Mouse (Mus musculus) limb, embryonic 14.5 days (tissue): ENCODE results near the gene Esyt2. TPM values are rescaled to one million over a fixed set of nuclear protein-coding genes. Genes with fewer than 3 reads are reported as not detected.

Experiments
- ATAC-seq: fragments of 200-750 bp; cut with Nextera tagmentation; 2 replicates; pipeline ENCODE4 v1.8.0; 2017; ENCODE audit warnings: low read depth, moderate number of reproducible peaks, moderate TSS enrichment; ENCODE audit not compliant: low FRiP score
- DNase-seq: peaks from one replicate; pipeline ENCODE4 v3.0.0-alpha.2; 2015; ENCODE audit warnings: low spot score
- H3K27ac ChIP-seq: fragments of 300-500 bp; sonication (generic); replicated peaks from 2 replicates; pipeline ENCODE4 v1.5.1; 2014; ENCODE audit warnings: low read depth, mild to moderate bottlenecking, low read length, moderate library complexity, mixed read lengths
- H3K27me3 ChIP-seq: fragments of 300-500 bp; sonication (generic); 2 replicates; pipeline ENCODE4 v1.6.1; 2014; ENCODE audit warnings: low read length, mixed read lengths; ENCODE audit not compliant: control insufficient read depth, insufficient read depth
- H3K36me3 ChIP-seq: fragments of 300-500 bp; sonication (generic); 2 replicates; pipeline ENCODE4 v1.6.1; 2014; ENCODE audit warnings: mild to moderate bottlenecking, low read length, moderate library complexity, mixed read lengths; ENCODE audit not compliant: control insufficient read depth, insufficient read depth
- H3K4me1 ChIP-seq: fragments of 300-500 bp; sonication (generic); 2 replicates; pipeline ENCODE4 v1.6.1; 2014; ENCODE audit warnings: antibody characterized with exemption, low read length, mixed read lengths; ENCODE audit not compliant: control insufficient read depth, insufficient read depth
- H3K4me2 ChIP-seq: fragments of 300-500 bp; sonication (generic); replicated peaks from 2 replicates; pipeline ENCODE4 v1.6.1; 2014; ENCODE audit warnings: low read depth, mild to moderate bottlenecking, low read length, moderate library complexity; ENCODE audit not compliant: severe bottlenecking
- H3K4me3 ChIP-seq: fragments of 300-500 bp; sonication (generic); replicated peaks from 2 replicates; pipeline ENCODE4 v1.5.1; 2014; ENCODE audit warnings: low read length
- H3K9ac ChIP-seq: fragments of 300-500 bp; sonication (generic); 2 replicates; pipeline ENCODE4 v1.6.1; 2014; ENCODE audit warnings: mild to moderate bottlenecking, low read depth, low read length, moderate library complexity; ENCODE audit not compliant: severe bottlenecking
- H3K9me3 ChIP-seq: fragments of 300-500 bp; sonication (generic); 2 replicates; pipeline ENCODE4 v1.6.1; 2016; ENCODE audit warnings: low read length; ENCODE audit not compliant: control insufficient read depth
- POLR2A ChIP-seq: fragments of 200-500 bp; IDR thresholded peaks from 2 replicates; pipeline ENCODE4 v1.8.0; 2012; ENCODE audit warnings: inconsistent platforms, mild to moderate bottlenecking, moderate library complexity, borderline replicate concordance; ENCODE audit not compliant: insufficient read depth, insufficient read length; ENCODE audit errors: extremely low read depth
- WGBS: fragments of 180-500 bp; shearing (Covaris S2); extraction: QIAGEN DNeasy Blood & Tissue Kit; methylation state at CpG from one replicate; pipeline ENCODE4 v1.1.7; 2014; 5-methylcytosine and 5-hydroxymethylcytosine counted together
- polyA plus RNA-seq, 2 experiments: library from polyadenylated mRNA; depleted of rRNA in 1 of 2; stranded (reverse) in 1 of 2; unstranded in 1 of 2; fragments of >200 nt; fragmentation: Nextera tagmentation in 1 of 2; extraction: Ambion mirVana in 1 of 2; gene quantifications; 2 replicates each; pipeline versions ENCODE4 v1.2.1 to v1.2.3; 2012 to 2014

Gene Esyt2
- polyA plus RNA-seq, 2 experiments: 15.9 to 29.7 TPM

GRCm38 (mm10) chr12:116293185-116293584 lies 12.2 kb downstream of the Esyt2 start:
- WGBS: 58% methylated on average over 2 of the region's 2 CpGs

DNA sequence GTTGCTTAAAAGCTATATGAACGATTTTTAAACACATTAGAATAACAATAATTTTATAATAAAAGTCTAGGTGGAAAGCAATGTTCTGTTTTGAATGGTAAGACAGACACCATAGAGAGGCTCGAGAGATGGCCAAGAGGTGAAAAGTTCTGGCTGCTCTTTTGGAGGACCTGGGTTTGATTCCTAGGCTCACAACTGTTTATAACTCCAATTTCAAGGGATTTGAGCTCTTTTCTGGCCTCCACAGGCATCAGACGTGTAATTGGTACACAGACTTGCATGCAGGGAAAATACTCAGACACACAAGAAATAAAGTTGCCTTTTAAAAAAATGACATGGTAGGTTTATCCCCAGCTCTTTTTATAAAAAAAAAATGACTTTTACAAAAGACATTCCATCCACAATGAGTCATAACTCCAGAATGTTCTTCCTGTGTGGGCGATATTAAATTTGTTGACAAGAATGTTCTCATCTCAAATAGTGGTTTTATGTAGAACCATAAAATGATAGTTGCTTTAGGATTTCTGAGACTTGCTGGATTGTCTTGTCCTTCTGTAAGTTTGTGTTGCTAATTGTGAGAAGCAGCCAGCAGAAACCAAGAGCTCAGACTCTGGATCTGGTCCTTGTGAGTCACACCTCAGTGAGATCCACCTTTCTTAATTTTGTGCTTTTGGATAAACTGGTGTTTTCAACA lies 12.8 kb downstream of the Esyt2 start:
- DNase-seq (no peak), ATAC-seq (no peak)
- Histone ChIP-seq H3K4me3 (no peak overlapping the region), H3K9me3 (no peaks in the 10 kb centered on the region), H3K27ac (no peak overlapping the region), H3K36me3 (no peaks in the 10 kb centered on the region), H3K4me2 (no peak overlapping the region), H3K9ac (no peak overlapping the region), H3K4me1 (no peaks in the 10 kb centered on the region), H3K27me3 (no peaks in the 10 kb centered on the region)
- 75% methylated on average over 4 of the region's 4 CpGs for WGBS
- no peak for TF ChIP-seq POLR2A

More at GRCm38 (mm10) chr12:116293185-116293584, 12.2 kb downstream of the Esyt2 start:
- ATAC-seq: no peak
- no peak overlapping the region for H3K9ac ChIP-seq
- H3K9me3 ChIP-seq: no peaks in the 10 kb centered on the region
- no peak overlapping the region for H3K4me3 ChIP-seq
- H3K4me2 ChIP-seq: no peak overlapping the region
- H3K27me3 ChIP-seq: no peaks in the 10 kb centered on the region
- no peaks in the 10 kb centered on the region for H3K4me1 ChIP-seq
- no peak for TF ChIP-seq POLR2A
- DNase-seq: no peak
- H3K36me3 ChIP-seq: no peaks in the 10 kb centered on the region
- no peak overlapping the region for H3K27ac ChIP-seq

GRCm38 (mm10) chr12:116299906-116300305 lies 18.9 kb downstream of the Esyt2 start:
- H3K4me3 ChIP-seq: no peak overlapping the region
- TF ChIP-seq POLR2A: no peak
- H3K9me3 ChIP-seq: no peaks in the 10 kb centered on the region
- WGBS: 92% methylated on average over 2 of the region's 2 CpGs
- ATAC-seq (no peak), DNase-seq (no peak)
- H3K4me1 ChIP-seq: no peaks in the 10 kb centered on the region
- H3K36me3 ChIP-seq: no peaks in the 10 kb centered on the region
- no peaks in the 10 kb centered on the region for H3K27me3 ChIP-seq
- no peak overlapping the region for H3K9ac ChIP-seq
- H3K27ac ChIP-seq: no peak overlapping the region
- H3K4me2 ChIP-seq: no peak overlapping the region

DNA sequence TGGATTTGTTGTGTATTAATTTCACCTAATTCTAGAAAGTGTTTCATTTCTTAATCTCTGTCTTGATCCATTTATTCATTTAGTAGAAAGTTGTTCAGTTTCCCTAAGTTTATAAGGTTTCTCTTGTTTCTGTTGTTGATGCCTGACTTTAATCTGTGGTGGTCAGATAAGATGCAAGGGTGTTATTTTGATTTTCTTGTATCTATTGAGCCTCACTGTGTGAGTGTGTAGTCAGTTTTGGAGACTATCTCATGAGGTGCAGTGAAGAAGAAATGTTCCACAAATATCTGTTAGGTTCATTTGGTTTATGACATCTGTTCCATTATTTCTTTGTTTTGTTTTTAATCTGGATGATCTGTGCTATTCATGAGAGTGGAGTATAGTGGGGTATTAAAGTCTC lies 21.2 kb downstream of the Esyt2 start:
- Histone ChIP-seq H3K4me2 (no peak overlapping the region), H3K9me3 (no peaks in the 10 kb centered on the region), H3K27me3 (no peaks in the 10 kb centered on the region), H3K27ac (no peak overlapping the region), H3K9ac (no peak overlapping the region), H3K4me3 (no peak overlapping the region), H3K36me3 (no peaks in the 10 kb centered on the region), H3K4me1 (no peaks in the 10 kb centered on the region)
- no peak for DNase-seq
- no peak for TF ChIP-seq POLR2A
- ATAC-seq: no peak

GRCm38 (mm10) chr12:116306042-116306441 lies 25.0 kb downstream of the Esyt2 start:
- no peaks in the 10 kb centered on the region for H3K27me3 ChIP-seq
- TF ChIP-seq POLR2A: no peak
- H3K9ac ChIP-seq: no peak overlapping the region
- no peak overlapping the region for H3K27ac ChIP-seq
- DNase-seq: no peak
- H3K4me2 ChIP-seq: no peak overlapping the region
- H3K4me3 ChIP-seq: no peak overlapping the region
- H3K4me1 ChIP-seq: no peaks in the 10 kb centered on the region
- ATAC-seq: no peak
- 36% methylated on average over 1 of the region's 1 CpGs for WGBS
- H3K9me3 ChIP-seq: no peaks in the 10 kb centered on the region
- no peaks in the 10 kb centered on the region for H3K36me3 ChIP-seq
